Mouse (Mus musculus): ENCODE results near the gene Flrt3. TPM values are rescaled to one million over a fixed set of nuclear protein-coding genes. Genes with fewer than 3 reads are reported as not detected.

The Flrt3 gene
- polyA plus RNA-seq, 1 experiment from 2014 or later, result 0.86 TPM

- Histone ChIP-seq H3K27me3 (ENCODE audit: insufficient read depth, low read length) (no peaks in the 10 kb centered on the region), H3K4me3 (ENCODE audit: low read depth, low read length) (no peak overlapping the region), H3K9me3 (ENCODE audit: low read length) (no peaks in the 10 kb centered on the region), H3K36me3 (replicated peaks; ENCODE audit: insufficient read depth, low read length) (no peaks in the 10 kb centered on the region), H3K27ac (ENCODE audit: low read depth) (no peak overlapping the region), H3K4me1 (ENCODE audit: insufficient read depth) (peaks cover 3% of the 10 kb centered on the region; the same call in 1 of the 2 replicates), H3K9ac (replicated peaks) (no peak overlapping the region), H3K4me2 (ENCODE audit: low read depth, low read length) (no peak overlapping the region)
- TF ChIP-seq EP300 (IDR thresholded peaks at IDR 0.05; ENCODE audit: low read depth) (no peak), CTCF (IDR thresholded peaks at IDR 0.05; ENCODE audit: low read depth) (no peak)
- DNase-seq, result no peak
- no peak for ATAC-seq
- 43% methylated on average over 7 of the region's 7 CpGs for WGBS (ENCODE audit: insufficient replicate concordance)
These were observed 4.4 kb downstream of the Flrt3 start for GRCm38 (mm10) chr2:140666846-140667245.

- TF ChIP-seq CTCF (IDR thresholded peaks at IDR 0.05; ENCODE audit: low read depth), result no peak
- TF ChIP-seq EP300 (IDR thresholded peaks at IDR 0.05; ENCODE audit: low read depth), result no peak
- 73% methylated on average over 4 of the region's 4 CpGs for WGBS (ENCODE audit: insufficient replicate concordance)
- ATAC-seq (no peak), DNase-seq (no peak)
- H3K27me3 ChIP-seq (ENCODE audit: insufficient read depth, low read length), result no peaks in the 10 kb centered on the region
- H3K36me3 ChIP-seq (replicated peaks; ENCODE audit: insufficient read depth, low read length), result no peaks in the 10 kb centered on the region
- H3K4me1 ChIP-seq (ENCODE audit: insufficient read depth), result no peaks in the 10 kb centered on the region
- H3K9ac ChIP-seq (replicated peaks), result no peak overlapping the region
- no peaks in the 10 kb centered on the region for H3K9me3 ChIP-seq (ENCODE audit: low read length)
- no peak overlapping the region for H3K27ac ChIP-seq (ENCODE audit: low read depth)
- no peak overlapping the region for H3K4me2 ChIP-seq (ENCODE audit: low read depth, low read length)
- no peak overlapping the region for H3K4me3 ChIP-seq (ENCODE audit: low read depth, low read length)
These were observed 6.9 kb downstream of the Flrt3 start for GRCm38 (mm10) chr2:140664381-140664780.

GRCm38 (mm10) chr2:140662673-140663072 lies 8.6 kb downstream of the Flrt3 start:
- DNase-seq (no peak), ATAC-seq (no peak)
- H3K9ac ChIP-seq (replicated peaks), result no peak overlapping the region
- H3K27ac ChIP-seq (ENCODE audit: low read depth), result no peak overlapping the region
- H3K4me2 ChIP-seq (ENCODE audit: low read depth, low read length), result no peak overlapping the region
- no peaks in the 10 kb centered on the region for H3K9me3 ChIP-seq (ENCODE audit: low read length)
- H3K4me3 ChIP-seq (ENCODE audit: low read depth, low read length), result no peak overlapping the region
- WGBS (ENCODE audit: insufficient replicate concordance), result 78% methylated on average over 5 of the region's 5 CpGs
- H3K36me3 ChIP-seq (replicated peaks; ENCODE audit: insufficient read depth, low read length), result no peaks in the 10 kb centered on the region
- no peaks in the 10 kb centered on the region for H3K4me1 ChIP-seq (ENCODE audit: insufficient read depth)
- no peaks in the 10 kb centered on the region for H3K27me3 ChIP-seq (ENCODE audit: insufficient read depth, low read length)
- no peak for TF ChIP-seq EP300 (IDR thresholded peaks at IDR 0.05; ENCODE audit: low read depth)
- no peak for TF ChIP-seq CTCF (IDR thresholded peaks at IDR 0.05; ENCODE audit: low read depth)

- WGBS (ENCODE audit: insufficient replicate concordance), result 84% methylated on average over 2 of the region's 2 CpGs
- Histone ChIP-seq H3K4me3 (ENCODE audit: low read depth, low read length) (no peak overlapping the region), H3K27ac (ENCODE audit: low read depth) (no peak overlapping the region), H3K36me3 (replicated peaks; ENCODE audit: insufficient read depth, low read length) (no peaks in the 10 kb centered on the region), H3K9me3 (ENCODE audit: low read length) (no peaks in the 10 kb centered on the region), H3K27me3 (ENCODE audit: insufficient read depth, low read length) (no peaks in the 10 kb centered on the region), H3K4me1 (ENCODE audit: insufficient read depth) (no peaks in the 10 kb centered on the region), H3K9ac (replicated peaks) (no peak overlapping the region), H3K4me2 (ENCODE audit: low read depth, low read length) (no peak overlapping the region)
- DNase-seq (no peak), ATAC-seq (no peak)
- TF ChIP-seq EP300 (IDR thresholded peaks at IDR 0.05; ENCODE audit: low read depth) (no peak), CTCF (IDR thresholded peaks at IDR 0.05; ENCODE audit: low read depth) (no peak)
These were observed 17.3 kb downstream of the Flrt3 start for GRCm38 (mm10) chr2:140653978-140654377.

GRCm38 (mm10) chr2:140653481-140653880 lies 17.8 kb downstream of the Flrt3 start:
- Histone ChIP-seq H3K27me3 (ENCODE audit: insufficient read depth, low read length) (no peaks in the 10 kb centered on the region), H3K4me1 (ENCODE audit: insufficient read depth) (no peaks in the 10 kb centered on the region), H3K27ac (ENCODE audit: low read depth) (no peak overlapping the region), H3K4me3 (ENCODE audit: low read depth, low read length) (no peak overlapping the region), H3K4me2 (ENCODE audit: low read depth, low read length) (no peak overlapping the region), H3K9ac (replicated peaks) (no peak overlapping the region), H3K36me3 (replicated peaks; ENCODE audit: insufficient read depth, low read length) (no peaks in the 10 kb centered on the region), H3K9me3 (ENCODE audit: low read length) (no peaks in the 10 kb centered on the region)
- ATAC-seq (no peak), DNase-seq (no peak)
- TF ChIP-seq EP300 (IDR thresholded peaks at IDR 0.05; ENCODE audit: low read depth) (no peak), CTCF (IDR thresholded peaks at IDR 0.05; ENCODE audit: low read depth) (no peak)

- no peak for ATAC-seq
- Histone ChIP-seq H3K4me3 (ENCODE audit: low read depth, low read length) (no peak overlapping the region), H3K4me2 (ENCODE audit: low read depth, low read length) (no peak overlapping the region), H3K36me3 (replicated peaks; ENCODE audit: insufficient read depth, low read length) (no peaks in the 10 kb centered on the region), H3K9ac (replicated peaks) (no peak overlapping the region), H3K27me3 (ENCODE audit: insufficient read depth, low read length) (no peaks in the 10 kb centered on the region), H3K4me1 (ENCODE audit: insufficient read depth) (no peaks in the 10 kb centered on the region), H3K27ac (ENCODE audit: low read depth) (no peak overlapping the region), H3K9me3 (ENCODE audit: low read length) (no peaks in the 10 kb centered on the region)
- TF ChIP-seq EP300 (IDR thresholded peaks at IDR 0.05; ENCODE audit: low read depth), result no peak
- TF ChIP-seq CTCF (IDR thresholded peaks at IDR 0.05; ENCODE audit: low read depth), result no peak
- WGBS (ENCODE audit: insufficient replicate concordance), result 45% methylated on average over 2 of the region's 2 CpGs
- DNase-seq, result no peak
These were observed 49.4 kb downstream of the Flrt3 start for GRCm38 (mm10) chr2:140621730-140622337.

GRCm38 (mm10) chr2:140615451-140615850 lies 55.8 kb downstream of the Flrt3 start:
- no peak overlapping the region for H3K9ac ChIP-seq (replicated peaks)
- no peaks in the 10 kb centered on the region for H3K9me3 ChIP-seq (ENCODE audit: low read length)
- H3K36me3 ChIP-seq (replicated peaks; ENCODE audit: insufficient read depth, low read length), result no peaks in the 10 kb centered on the region
- H3K27me3 ChIP-seq (ENCODE audit: insufficient read depth, low read length), result no peaks in the 10 kb centered on the region
- H3K4me2 ChIP-seq (ENCODE audit: low read depth, low read length), result no peak overlapping the region
- no peak overlapping the region for H3K4me3 ChIP-seq (ENCODE audit: low read depth, low read length)
- no peak overlapping the region for H3K27ac ChIP-seq (ENCODE audit: low read depth)
- DNase-seq (no peak), ATAC-seq (no peak)
- 72% methylated on average over 2 of the region's 2 CpGs for WGBS (ENCODE audit: insufficient replicate concordance)
- TF ChIP-seq CTCF (IDR thresholded peaks at IDR 0.05; ENCODE audit: low read depth), result no peak
- TF ChIP-seq EP300 (IDR thresholded peaks at IDR 0.05; ENCODE audit: low read depth), result no peak
- H3K4me1 ChIP-seq (ENCODE audit: insufficient read depth), result no peaks in the 10 kb centered on the region

Data from liver, postnatal 0 days (tissue).